Mouse (Mus musculus): ENCODE results near the gene Nudt4.
A peak's percentile ranks its signal among the peaks of the same experiment; 100 is the strongest.

The Nudt4 gene

GRCm38 (mm10) chr10:95539260-95539659 lies 24.7 kb downstream of the Nudt4 start:
- no peak for DNase-seq (ENCODE audit: low spot score)

GRCm38 (mm10) chr10:95536222-95536541 lies 27.8 kb downstream of the Nudt4 start:
- DNase-seq (ENCODE audit: low spot score), result no peak

GRCm38 (mm10) chr10:95535399-95536221 lies 28.3 kb downstream of the Nudt4 start:
- no peak for DNase-seq (ENCODE audit: low spot score)

GRCm38 (mm10) chr10:95533382-95533781 lies 30.6 kb downstream of the Nudt4 start:
- no peak for DNase-seq (ENCODE audit: low spot score)

GRCm38 (mm10) chr10:95532916-95533315 lies 31.0 kb downstream of the Nudt4 start:
- DNase-seq (ENCODE audit: low spot score), result no peak

GRCm38 (mm10) chr10:95530551-95531121 lies 33.3 kb downstream of the Nudt4 start:
- DNase-seq (ENCODE audit: low spot score), result no peak

GRCm38 (mm10) chr10:95526495-95527122 lies 37.3 kb downstream of the Nudt4 start:
- no peak for DNase-seq (ENCODE audit: low spot score)

- no peak for DNase-seq (ENCODE audit: low spot score)
Measured at GRCm38 (mm10) chr10:95525871-95526270, 38.1 kb downstream of the Nudt4 start.

- no peak for DNase-seq (ENCODE audit: low spot score)
Measured at GRCm38 (mm10) chr10:95525037-95525675, 38.8 kb downstream of the Nudt4 start.

- no peak for DNase-seq (ENCODE audit: low spot score)
Measured at GRCm38 (mm10) chr10:95517656-95518055, 46.3 kb downstream of the Nudt4 start.

GRCm38 (mm10) chr10:95515293-95515931 lies 48.5 kb downstream of the Nudt4 start:
- DNase-seq (ENCODE audit: low spot score), result no peak

- DNase-seq (ENCODE audit: low spot score), result peak; percentile 94
Measured at GRCm38 (mm10) chr10:95514656-95515292, 49.2 kb downstream of the Nudt4 start, which contains the start of gene Ube2n. Gene Ube2n (plus strand): TSS chr10:95515145.

GRCm38 (mm10) chr10:95513768-95514556 lies 50.0 kb downstream of the Nudt4 start:
- no peak for DNase-seq (ENCODE audit: low spot score)

GRCm38 (mm10) chr10:95512635-95513034 lies 51.3 kb downstream of the Nudt4 start:
- DNase-seq (ENCODE audit: low spot score), result no peak

- no peak for DNase-seq (ENCODE audit: low spot score)
Measured at GRCm38 (mm10) chr10:95509263-95509662, 54.7 kb downstream of the Nudt4 start.

- DNase-seq (ENCODE audit: low spot score), result no peak
Measured at GRCm38 (mm10) chr10:95508793-95509192, 55.2 kb downstream of the Nudt4 start.

GRCm38 (mm10) chr10:95508126-95508525 lies 55.8 kb downstream of the Nudt4 start:
- DNase-seq (ENCODE audit: low spot score), result no peak

GRCm38 (mm10) chr10:95504341-95504740 lies 59.6 kb downstream of the Nudt4 start:
- DNase-seq (ENCODE audit: low spot score), result no peak

- no peak for DNase-seq (ENCODE audit: low spot score)
Measured at GRCm38 (mm10) chr10:95503443-95504235, 60.3 kb downstream of the Nudt4 start.

- DNase-seq (ENCODE audit: low spot score), result peak; percentile 49
Measured at GRCm38 (mm10) chr10:95501463-95502081, 62.4 kb downstream of the Nudt4 start, which contains the start of gene Mrpl42. Gene Mrpl42 (minus strand): TSS chr10:95501940.
